13 mouse cellular contexts compared by ENCODE assay signal in genomic region chr8:70764676-70765075, GRCm38 (mm10). TPM values are rescaled to one million over a fixed set of nuclear protein-coding genes. Genes with fewer than 3 reads are reported as not detected.
DNase-seq lines count a peak whose midpoint lies in the region; ATAC-seq and TF ChIP-seq lines count a peak whose summit lies in the region.
"Had no signal": no experiment of that assay in that cellular context is flagged by ENCODE, and none has a peak within 500 bp of the region (broad histone marks: within the 10 kb centered on the region; RNA-seq: fewer than 3 reads in every experiment).

No protein-coding gene starts in this region.

- intact Hi-C loops in gastrocnemius, adult 2 months (cut with DNase I) = loop anchor here (5.0 kb wide), 1 partner anchor 78 kb away; no protein-coding TSS in a partner anchor

- no peaks in the 10 kb centered on the region for H3K9me3 ChIP-seq in liver, embryonic 11.5 days (ENCODE audit: control insufficient read depth, low read length)
- no peaks in the 10 kb centered on the region for H3K9me3 ChIP-seq in liver, embryonic 12.5 days (replicated peaks)
- H3K9me3 ChIP-seq in stomach, postnatal 0 days (ENCODE audit: control insufficient read depth, low read length) = no peaks in the 10 kb centered on the region
- H3K9me3 ChIP-seq: midbrain, embryonic 15.5 days had no signal

- no peaks in the 10 kb centered on the region for H3K27me3 ChIP-seq in liver, embryonic 11.5 days (replicated peaks; ENCODE audit: control insufficient read depth, insufficient read depth, low read length)
- H3K27me3 ChIP-seq in liver, embryonic 12.5 days (replicated peaks) = 0 out of 2 replicates have a peak, but pooled peaks cover 4% of the 10 kb centered on the region
- no peaks in the 10 kb centered on the region for H3K27me3 ChIP-seq in stomach, postnatal 0 days (ENCODE audit: control insufficient read depth, insufficient read depth, low read length)

- no peak for TF ChIP-seq EP300 in stomach, postnatal 0 days (optimal IDR thresholded peaks at IDR 0.05)

- H3K4me2 ChIP-seq in liver, embryonic 11.5 days = peak overlapping the region; percentile 99
- H3K4me2 ChIP-seq in liver, embryonic 12.5 days = peak overlapping the region; percentile 93
- H3K4me2 ChIP-seq in stomach, postnatal 0 days (replicated peaks; ENCODE audit: low read depth) = peak overlapping the region; percentile 87
- H3K4me2 ChIP-seq: midbrain, embryonic 15.5 days had no signal

- ATAC-seq in liver, embryonic 11.5 days (replicated peaks; ENCODE audit: low FRiP score) = no peak
- ATAC-seq in liver, embryonic 12.5 days = no peak
- no peak for ATAC-seq in stomach, postnatal 0 days (ENCODE audit: low FRiP score, low TSS enrichment)
- ATAC-seq: midbrain, embryonic 15.5 days had no signal

- 88% methylated on average over 13 of the region's 13 CpGs for WGBS in liver, embryonic 11.5 days
- WGBS in liver, embryonic 12.5 days (ENCODE audit: insufficient replicate concordance) = 74% methylated on average over 13 of the region's 13 CpGs
- WGBS in stomach, postnatal 0 days = 73% methylated on average over 13 of the region's 13 CpGs

- TF ChIP-seq CTCF in stomach, postnatal 0 days (IDR thresholded peaks at IDR 0.05; ENCODE audit: low read depth) = no peak
- no peak for TF ChIP-seq CTCF in gastrocnemius, adult 2 months (IDR thresholded peaks at IDR 0.05)

- H3K4me1 ChIP-seq in liver, embryonic 11.5 days (replicated peaks; ENCODE audit: control insufficient read depth, insufficient read depth, low read length) = peaks cover 74% of the 10 kb centered on the region
- H3K4me1 ChIP-seq in liver, embryonic 12.5 days = peaks cover 94% of the 10 kb centered on the region
- 0 out of 2 replicates have a peak, but pooled peaks cover 3% of the 10 kb centered on the region for H3K4me1 ChIP-seq in stomach, postnatal 0 days (replicated peaks; ENCODE audit: control insufficient read depth, insufficient read depth)

- DNase-seq in cerebellum, adult 9-10 months = peak; percentile 54
- DNase-seq in cerebellum, adult 8-10 months = no peak
- DNase-seq in liver, embryonic 11.5 days (ENCODE audit: low spot score) = no peak
- DNase-seq in liver = no peak
- DNase-seq in stomach, postnatal 0 days (ENCODE audit: low spot score) = peak; percentile 67
- DNase-seq in gastrocnemius, adult 2 months = no peak
- DNase-seq in thymus, postnatal 4 days = no peak
- DNase-seq: adrenal gland, postnatal 14 days; embryo, embryonic 11 days; heart, postnatal 36 days had no signal

- H3K9ac ChIP-seq in liver, embryonic 11.5 days (ENCODE audit: low read depth, low read length) = peak overlapping the region; percentile 25; the same call in 1 of the 2 replicates
- H3K9ac ChIP-seq in liver, embryonic 12.5 days = peak overlapping the region; percentile 76
- no peak overlapping the region for H3K9ac ChIP-seq in stomach, postnatal 0 days (ENCODE audit: low read length)
- H3K9ac ChIP-seq: midbrain, embryonic 15.5 days had no signal

- H3K27ac ChIP-seq in liver, embryonic 11.5 days (ENCODE audit: low read depth, low read length) = peak overlapping the region; percentile 63
- H3K27ac ChIP-seq in liver, embryonic 12.5 days = peak overlapping the region; percentile 91
- peak overlapping the region; percentile 82 for H3K27ac ChIP-seq in stomach, postnatal 0 days (replicated peaks)
- no peak overlapping the region for H3K27ac ChIP-seq in gastrocnemius, adult 2 months
- H3K27ac ChIP-seq: midbrain, embryonic 15.5 days had no signal

- peaks cover 8% of the 10 kb centered on the region for H3K36me3 ChIP-seq in liver, embryonic 11.5 days (ENCODE audit: control insufficient read depth, insufficient read depth, low read length)
- H3K36me3 ChIP-seq in liver, embryonic 12.5 days = peaks cover 22% of the 10 kb centered on the region
- peaks cover 14% of the 10 kb centered on the region for H3K36me3 ChIP-seq in stomach, postnatal 0 days (ENCODE audit: control insufficient read depth, insufficient read depth, low read length)

- H3K4me3 ChIP-seq in liver, embryonic 11.5 days (ENCODE audit: low read depth, low read length) = peak overlapping the region; percentile 60
- H3K4me3 ChIP-seq in liver, embryonic 12.5 days = peak overlapping the region; percentile 63
- H3K4me3 ChIP-seq in stomach, postnatal 0 days (ENCODE audit: low read depth, low read length) = no peak overlapping the region
- no peak overlapping the region; the same call in 1 of the 2 replicates for H3K4me3 ChIP-seq in gastrocnemius, adult 2 months
- H3K4me3 ChIP-seq: midbrain, embryonic 15.5 days had no signal

RNA-seq across cellular contexts. Expression of gene Mpv17l2, which starts 3.9 kb away (rescaled TPM):
- polyA plus RNA-seq in liver, embryonic 11.5 days (2014; fragmentation: Nextera tagmentation; extraction: Ambion mirVana) = 67.7 and 76.4 TPM in 2 replicates
- polyA plus RNA-seq in liver, embryonic 12.5 days (2016; fragmentation: Nextera tagmentation; extraction: Ambion mirVana) = 52.2 and 52.7 TPM in 2 replicates
- 77.3 and 80.1 TPM in 2 replicates for polyA plus RNA-seq in stomach, postnatal 0 days (2015; fragmentation: Nextera tagmentation; extraction: Ambion mirVana)
- 10 to 100 TPM; 21.0 to 22.8 TPM for total RNA-seq in gastrocnemius, adult 2 months (2021)

RNA-seq across cellular contexts. Expression of gene Rab3a, which starts 10.2 kb away (rescaled TPM):
- 6.3 and 6.9 TPM in 2 replicates for polyA plus RNA-seq in liver, embryonic 11.5 days (2014; fragmentation: Nextera tagmentation; extraction: Ambion mirVana)
- 3.3 and 3.9 TPM in 2 replicates for polyA plus RNA-seq in liver, embryonic 12.5 days (2016; fragmentation: Nextera tagmentation; extraction: Ambion mirVana)
- polyA plus RNA-seq in stomach, postnatal 0 days (2015; fragmentation: Nextera tagmentation; extraction: Ambion mirVana) = 18.9 and 19.0 TPM in 2 replicates
- 10 to 100 TPM; 31.9 to 39.8 TPM for total RNA-seq in gastrocnemius, adult 2 months (2021)

RNA-seq across cellular contexts. Expression of gene Pik3r2, which starts 11.8 kb away (rescaled TPM):
- 41.5 and 44.6 TPM in 2 replicates for polyA plus RNA-seq in liver, embryonic 11.5 days (2014; fragmentation: Nextera tagmentation; extraction: Ambion mirVana)
- 23.3 and 27.3 TPM in 2 replicates for polyA plus RNA-seq in liver, embryonic 12.5 days (2016; fragmentation: Nextera tagmentation; extraction: Ambion mirVana)
- 36.8 and 39.0 TPM in 2 replicates for polyA plus RNA-seq in stomach, postnatal 0 days (2015; fragmentation: Nextera tagmentation; extraction: Ambion mirVana)
- 10 to 100 TPM; 13.9 to 16.2 TPM for total RNA-seq in gastrocnemius, adult 2 months (2021)

RNA-seq across cellular contexts. Expression of gene Mast3, which starts 40.2 kb away (rescaled TPM):
- 18.2 and 19.3 TPM in 2 replicates for polyA plus RNA-seq in liver, embryonic 11.5 days (2014; fragmentation: Nextera tagmentation; extraction: Ambion mirVana)
- 9.8 and 10.4 TPM in 2 replicates for polyA plus RNA-seq in liver, embryonic 12.5 days (2016; fragmentation: Nextera tagmentation; extraction: Ambion mirVana)
- polyA plus RNA-seq in stomach, postnatal 0 days (2015; fragmentation: Nextera tagmentation; extraction: Ambion mirVana) = 5.6 and 5.7 TPM in 2 replicates
- total RNA-seq in gastrocnemius, adult 2 months (2021) = 1 to 10 TPM; 2.7 to 3.6 TPM

RNA-seq across cellular contexts. Expression of gene Pde4c, which starts 41.2 kb away (rescaled TPM):
- 0.83 and 1.3 TPM in 2 replicates for polyA plus RNA-seq in liver, embryonic 11.5 days (2014; fragmentation: Nextera tagmentation; extraction: Ambion mirVana)
- 0.56 and 0.71 TPM in 2 replicates for polyA plus RNA-seq in liver, embryonic 12.5 days (2016; fragmentation: Nextera tagmentation; extraction: Ambion mirVana)
- polyA plus RNA-seq in stomach, postnatal 0 days (2015; fragmentation: Nextera tagmentation; extraction: Ambion mirVana) = 0.27 and 0.35 TPM in 2 replicates
- total RNA-seq in gastrocnemius, adult 2 months (2021) = 1 to 10 TPM; 2.4 to 3.0 TPM
- total RNA-seq: granulocyte monocyte progenitor cell, adult 5-6 weeks had no signal

Comparison
In these comparisons a context has a peak if more than half of its experiments do, and no peak if none do; other contexts are left out.
1. DNase-seq: peak in cerebellum, adult 9-10 months (single experiment) and stomach, postnatal 0 days (single experiment); none in cerebellum, adult 8-10 months (single experiment), liver, embryonic 11.5 days (single experiment), liver (single experiment), gastrocnemius, adult 2 months (single experiment) and thymus, postnatal 4 days (single experiment).
2. H3K4me3 ChIP-seq: peak in liver, embryonic 11.5 days (single experiment) and liver, embryonic 12.5 days (single experiment); none in stomach, postnatal 0 days (single experiment) and gastrocnemius, adult 2 months (single experiment).
3. Peak in every context shown above with its lines, with median percentiles within 50 percentile points of each other: H3K4me2 ChIP-seq.